Mouse (Mus musculus): ENCODE data around the gene Asic3. TPM values are rescaled to one million over a fixed set of nuclear protein-coding genes. Genes with fewer than 3 reads are reported as not detected.
"Not testable (repeated sequence)": the region's sequence is repeated elsewhere in the genome, so short reads cannot be mapped to it uniquely, and the experiment has no call there.

Gene Asic3
- total RNA-seq, 2 experiments from 2014 or later: 0.12 to 0.22 TPM

DNA sequence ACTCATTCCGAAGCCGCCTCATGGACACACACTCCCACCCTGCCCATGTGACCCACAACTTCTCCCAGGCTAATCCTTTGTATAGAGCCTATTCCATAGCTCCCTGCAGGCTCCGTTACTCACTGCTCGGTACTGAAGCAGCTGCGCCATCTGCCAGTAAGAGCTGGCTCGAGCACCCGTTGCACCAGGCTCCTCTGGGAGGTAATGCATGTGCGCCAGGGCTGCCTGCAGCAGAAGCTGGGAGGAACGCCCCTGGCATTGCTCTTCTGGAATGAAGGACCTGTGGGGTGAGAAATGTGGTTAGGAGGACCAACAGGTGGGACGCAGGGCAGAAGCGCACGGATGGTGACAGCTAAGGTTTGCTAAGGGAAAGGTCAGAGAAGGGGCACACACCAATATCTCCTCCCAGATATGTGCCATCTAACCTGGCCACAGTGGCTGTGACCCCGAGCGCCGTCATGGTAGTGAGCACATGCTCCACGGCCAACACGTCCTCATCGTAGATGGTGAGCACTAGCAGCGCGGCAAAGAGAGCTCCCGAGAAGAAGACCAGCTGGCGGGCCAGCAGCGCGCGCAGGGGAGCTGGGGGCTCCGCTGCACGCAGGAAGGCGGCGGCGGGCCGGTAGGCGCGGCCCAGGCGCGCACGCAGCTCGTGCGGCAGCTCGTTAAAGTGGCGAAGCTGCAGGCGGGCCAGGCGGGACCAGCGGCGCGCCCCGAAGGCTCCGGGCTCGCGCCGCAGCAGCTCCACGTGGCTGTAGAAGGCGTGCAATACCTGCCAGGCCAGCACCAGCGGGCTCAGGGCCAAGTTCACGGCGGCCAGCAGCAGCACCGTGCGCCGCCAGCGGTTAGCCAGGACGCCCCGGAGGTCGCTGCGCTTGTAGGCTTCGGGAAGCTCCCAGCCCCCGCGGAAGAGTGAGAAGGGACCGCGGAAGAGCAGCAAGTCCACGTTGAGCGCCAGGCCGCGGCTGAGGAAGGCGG is 25.6 kb upstream of the Asic3 start:
- peak; percentile 75 to 78 for DNase-seq
- intact Hi-C loops (cut with DNase I): loop anchor here (2.0 kb wide), 1 partner anchor 23 kb away; the partner anchor contains the start of gene Nos3

DNA sequence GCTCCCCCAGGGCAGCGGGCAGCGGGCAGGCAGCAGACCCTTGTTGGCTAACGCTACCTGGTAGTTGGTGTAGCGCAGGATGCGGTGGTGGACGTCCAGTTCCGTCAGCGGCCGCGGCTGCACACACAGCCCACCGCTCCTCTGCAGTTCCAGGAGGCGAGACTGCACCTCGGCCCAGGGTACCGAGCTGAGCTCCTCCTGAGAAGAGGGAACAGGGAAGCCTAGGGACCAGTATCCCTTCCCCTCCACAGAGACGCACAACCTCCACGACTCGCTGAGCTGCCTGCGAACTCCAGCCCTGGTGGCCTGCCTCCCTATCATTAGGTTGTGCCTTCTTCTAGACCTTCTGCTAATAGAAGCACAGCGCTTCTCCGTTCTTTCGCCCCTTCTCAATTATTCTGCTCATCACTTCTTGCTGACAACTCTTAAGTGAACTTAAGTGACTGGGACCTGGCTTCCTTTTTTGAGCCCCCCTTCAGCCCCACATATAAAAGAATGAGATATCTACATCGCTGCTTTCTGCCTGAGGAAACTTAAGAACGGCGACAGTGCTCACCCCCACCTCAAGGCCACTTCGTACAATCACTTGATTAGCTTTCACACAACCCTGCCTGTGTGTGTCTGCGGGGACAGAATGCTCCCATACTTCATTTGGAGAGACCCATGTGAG is 24.8 kb upstream of the Asic3 start:
- no peak for DNase-seq
- intact Hi-C loops (cut with DNase I): no loop called here

DNA sequence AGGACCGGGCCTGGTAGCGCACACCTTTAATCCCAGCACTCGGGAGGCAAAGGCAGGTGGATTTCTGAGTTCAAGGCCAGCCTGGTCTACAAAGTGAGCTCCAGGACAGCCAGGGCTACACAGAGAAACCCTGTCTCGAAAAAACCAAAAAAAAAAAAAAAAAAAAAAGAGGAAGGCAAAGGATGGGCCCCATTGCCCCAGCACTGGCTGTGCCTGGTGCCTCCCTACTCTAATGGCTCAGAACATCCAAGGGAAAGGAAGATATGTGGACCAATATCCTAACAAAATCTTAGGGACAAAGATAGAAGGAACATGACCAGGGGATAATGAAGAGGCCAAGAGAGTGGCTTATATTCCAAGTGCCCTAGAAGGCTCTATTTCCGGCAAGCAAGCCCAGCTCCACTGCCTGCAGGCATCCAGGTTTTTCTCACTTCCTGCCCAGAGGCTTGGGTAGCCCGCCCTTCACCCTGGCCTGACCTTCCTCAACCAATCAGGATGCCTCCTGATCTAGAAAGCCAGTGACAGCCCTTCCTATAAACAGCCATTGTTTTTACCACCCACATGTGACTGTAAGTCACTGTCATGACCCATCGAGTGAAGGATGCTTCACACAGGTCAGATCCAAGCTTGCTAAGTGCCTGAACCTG is 24.1 kb upstream of the Asic3 start:
- DNase-seq: peak; percentile 46 to 61
- intact Hi-C loops (cut with DNase I): no loop called here

DNA sequence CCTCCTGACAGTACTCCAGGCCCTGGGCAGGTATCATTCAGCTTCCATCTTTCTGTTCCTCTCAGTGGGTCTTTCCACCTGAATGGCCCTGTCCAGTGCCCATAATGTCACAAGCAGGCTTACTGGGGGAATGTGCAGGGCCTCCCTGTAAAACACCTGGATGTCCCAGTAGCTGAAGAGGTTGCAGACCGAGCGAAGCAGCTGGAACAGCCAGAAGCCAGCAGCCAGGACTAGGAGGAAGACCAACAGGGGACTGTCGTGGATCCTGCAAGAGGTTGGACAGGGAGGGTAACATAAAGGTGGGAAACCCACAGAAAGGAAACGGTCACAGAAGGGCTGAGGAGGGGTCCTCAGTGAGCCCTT is 23.6 kb upstream of the Asic3 start:
- no peak for DNase-seq
- intact Hi-C loops (cut with DNase I): no loop called here

DNA sequence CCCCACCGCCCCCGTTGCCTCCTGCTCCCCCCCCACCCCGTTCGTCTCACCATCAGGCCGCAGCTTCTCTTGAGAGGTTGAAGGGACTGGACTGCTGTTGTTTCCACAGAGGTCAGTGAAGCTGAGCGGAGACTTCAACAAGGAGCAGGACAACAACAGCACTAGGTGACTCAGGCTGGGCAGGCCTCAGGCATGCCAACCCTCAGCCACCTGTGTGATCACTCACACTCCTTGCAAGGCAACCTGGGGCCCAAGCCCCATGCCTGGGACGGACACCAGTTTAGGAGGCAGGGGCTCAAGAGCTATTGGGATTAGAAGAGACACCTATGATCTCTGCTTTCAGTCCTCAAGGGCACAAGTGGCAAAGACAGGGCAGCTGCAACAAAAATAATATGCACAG is 21.3 kb upstream of the Asic3 start, which contains the start of gene Atg9b:
TSS of gene Atg9b (minus strand) at position 280 of the 400 bp plus-strand sequence.
- intact Hi-C loops (cut with DNase I): loop anchor here (2.0 kb wide), 2 partner anchors 31 to 55 kb away; no protein-coding TSS in a partner anchor
- no peak for DNase-seq

DNA sequence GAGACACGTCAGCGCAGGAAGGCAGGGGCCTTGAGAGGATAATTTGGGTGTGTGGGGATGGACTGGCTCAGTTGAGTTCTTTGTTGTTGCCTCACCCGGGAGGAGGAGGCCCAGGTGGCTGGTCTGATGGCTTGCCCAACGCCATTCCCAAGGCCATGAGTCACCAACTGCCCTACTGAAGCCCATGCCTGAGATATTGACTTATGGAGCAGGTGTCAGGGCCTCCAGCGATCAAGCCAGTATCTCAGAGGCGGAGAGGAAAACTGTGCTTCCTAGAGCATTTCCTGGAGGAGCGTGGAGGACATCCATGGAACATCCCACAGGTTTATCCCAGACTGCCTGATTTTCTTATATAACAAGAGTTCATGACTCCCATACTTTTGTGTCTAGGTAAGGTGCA is 20.5 kb upstream of the Asic3 start:
- DNase-seq: no peak
- intact Hi-C loops (cut with DNase I): loop anchor here (2.0 kb wide), 2 partner anchors 32 to 56 kb away; no protein-coding TSS in a partner anchor

DNA sequence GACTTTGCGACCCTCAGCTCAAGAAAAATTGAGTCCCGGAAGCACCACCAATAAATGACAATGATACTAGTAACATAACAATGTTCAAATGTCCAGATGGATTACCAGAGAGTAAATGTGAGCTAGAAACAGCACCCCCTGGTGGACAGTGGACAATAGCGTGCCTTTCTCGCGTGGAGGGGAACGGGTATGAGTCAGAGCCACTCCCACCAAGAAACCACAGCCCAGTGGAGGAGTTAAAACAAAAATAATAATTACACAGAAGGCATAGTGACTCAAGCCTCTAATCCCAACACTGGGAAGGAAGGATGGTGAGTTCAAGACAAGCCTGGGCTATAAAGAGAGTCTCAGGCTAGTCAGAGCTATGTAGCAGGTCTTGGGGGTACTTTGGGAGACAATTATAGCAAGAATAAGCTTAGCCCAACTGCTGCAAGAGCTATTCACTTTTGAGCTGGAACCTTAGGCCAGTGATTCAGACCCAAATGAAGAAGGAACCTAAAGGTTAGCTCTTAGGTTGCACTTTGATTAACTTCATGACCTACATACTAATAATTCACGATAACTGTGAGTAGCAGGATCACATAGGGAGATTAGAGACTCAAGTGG is 19.7 kb upstream of the Asic3 start, which contains the start of gene Abcb8:
TSS of gene Abcb8 (plus strand) at position 272 of the 606 bp plus-strand sequence.
- intact Hi-C loops (cut with DNase I): loop anchor here (2.0 kb wide), 2 partner anchors 33 to 57 kb away; no protein-coding TSS in a partner anchor
- DNase-seq: peak; percentile 87 to 92

DNA sequence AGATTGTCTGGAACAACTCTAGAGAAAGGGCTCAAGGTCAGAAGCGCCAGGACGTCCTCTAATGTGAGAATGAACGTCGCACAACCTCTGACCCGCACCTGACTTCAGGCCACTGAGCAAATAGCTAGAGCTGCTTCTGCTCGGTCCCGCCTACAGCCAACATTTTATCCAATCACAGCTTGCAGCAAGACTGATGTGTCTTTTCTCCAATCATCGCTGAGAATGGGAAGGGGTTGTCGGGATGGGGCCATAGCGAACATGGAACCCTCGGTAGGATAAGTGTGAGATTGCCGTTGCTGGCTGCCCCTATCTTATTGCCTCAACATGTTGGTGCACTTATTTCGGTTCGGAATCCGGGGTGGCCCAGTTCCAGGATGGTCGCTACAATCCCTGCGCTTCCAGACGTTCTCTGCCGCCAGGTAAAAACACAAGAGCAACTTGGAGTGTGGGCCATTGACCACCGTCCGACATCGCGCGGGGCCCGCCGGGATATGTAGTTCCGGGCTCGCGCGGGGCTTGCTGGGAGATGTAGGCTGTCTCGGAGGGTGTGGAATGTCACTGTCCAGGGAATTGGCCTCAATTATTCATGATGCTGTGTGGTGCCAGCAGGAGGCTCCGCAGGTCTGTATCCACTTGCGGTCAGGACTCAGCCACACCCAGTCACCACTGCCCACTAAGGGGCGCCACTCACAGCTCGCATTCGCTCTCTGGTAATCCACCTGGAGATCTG is 18.9 kb upstream of the Asic3 start:
- intact Hi-C loops (cut with DNase I): loop anchor here (2.0 kb wide), 1 partner anchor 28 kb away; the partner anchor contains the start of genes Cdk5 and Slc4a2
- peak; percentile 97 to 99 for DNase-seq

DNA sequence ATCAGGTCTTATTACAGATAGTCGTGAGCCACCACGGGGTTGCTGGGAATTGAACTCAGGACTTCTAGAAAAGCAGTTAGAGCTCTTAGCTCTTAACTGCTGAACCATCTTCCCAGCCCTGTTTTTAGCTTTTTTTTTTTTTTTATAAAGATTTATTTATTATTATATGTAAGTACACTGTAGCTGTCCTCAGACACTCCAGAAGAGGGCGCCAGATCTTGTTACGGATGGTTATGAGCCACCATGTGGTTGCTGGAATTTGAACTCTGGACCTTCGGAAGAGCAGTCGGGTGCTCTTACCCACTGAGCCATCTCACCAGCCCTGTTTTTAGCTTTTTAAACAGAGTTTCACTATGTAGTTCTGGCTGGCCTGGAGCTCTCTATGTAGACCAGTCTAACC is 16.9 kb upstream of the Asic3 start:
- DNase-seq; intact Hi-C loops (cut with DNase I): not testable (repeated sequence)

DNA sequence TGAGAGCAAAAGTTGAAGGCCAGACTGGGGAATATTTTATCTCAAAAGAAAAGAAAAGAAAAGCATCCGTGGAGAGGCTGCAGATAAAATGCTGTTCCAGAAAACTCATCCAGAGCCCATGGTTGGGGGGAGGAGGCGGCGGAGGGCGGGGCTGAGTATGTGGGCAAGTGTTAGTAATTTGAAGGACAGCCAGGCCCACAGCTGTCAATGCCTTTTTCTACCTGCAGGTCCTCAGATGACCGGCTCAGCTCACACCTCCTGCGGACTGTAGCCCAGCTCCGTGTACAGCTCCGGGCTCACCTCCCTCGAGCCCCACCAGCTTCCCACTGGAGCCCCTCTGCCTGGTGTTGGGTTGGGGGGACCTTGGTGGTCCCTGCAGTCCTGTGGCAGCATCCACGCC is 13.5 kb upstream of the Asic3 start:
- intact Hi-C loops (cut with DNase I): no loop called here
- no peak for DNase-seq

DNA sequence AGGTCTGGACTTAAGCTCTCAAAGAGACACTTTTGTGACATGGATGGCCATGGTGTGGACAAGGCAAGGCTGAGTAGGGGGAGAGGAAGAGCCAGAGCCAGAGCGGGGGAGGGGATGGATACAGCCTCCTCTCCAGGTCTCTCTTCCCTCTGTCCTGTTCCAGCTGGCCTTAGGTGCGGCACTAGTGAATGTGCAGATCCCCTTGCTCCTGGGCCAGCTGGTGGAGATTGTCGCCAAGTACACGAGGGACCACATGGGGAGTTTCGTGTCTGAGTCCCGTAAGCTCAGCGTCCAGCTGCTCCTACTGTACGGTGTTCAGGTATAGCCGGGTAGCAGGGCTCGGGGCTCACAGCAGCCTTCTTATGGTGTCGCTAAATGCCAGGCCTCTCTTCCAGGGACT is 12.8 kb upstream of the Asic3 start:
- intact Hi-C loops (cut with DNase I): no loop called here
- DNase-seq: no peak

DNA sequence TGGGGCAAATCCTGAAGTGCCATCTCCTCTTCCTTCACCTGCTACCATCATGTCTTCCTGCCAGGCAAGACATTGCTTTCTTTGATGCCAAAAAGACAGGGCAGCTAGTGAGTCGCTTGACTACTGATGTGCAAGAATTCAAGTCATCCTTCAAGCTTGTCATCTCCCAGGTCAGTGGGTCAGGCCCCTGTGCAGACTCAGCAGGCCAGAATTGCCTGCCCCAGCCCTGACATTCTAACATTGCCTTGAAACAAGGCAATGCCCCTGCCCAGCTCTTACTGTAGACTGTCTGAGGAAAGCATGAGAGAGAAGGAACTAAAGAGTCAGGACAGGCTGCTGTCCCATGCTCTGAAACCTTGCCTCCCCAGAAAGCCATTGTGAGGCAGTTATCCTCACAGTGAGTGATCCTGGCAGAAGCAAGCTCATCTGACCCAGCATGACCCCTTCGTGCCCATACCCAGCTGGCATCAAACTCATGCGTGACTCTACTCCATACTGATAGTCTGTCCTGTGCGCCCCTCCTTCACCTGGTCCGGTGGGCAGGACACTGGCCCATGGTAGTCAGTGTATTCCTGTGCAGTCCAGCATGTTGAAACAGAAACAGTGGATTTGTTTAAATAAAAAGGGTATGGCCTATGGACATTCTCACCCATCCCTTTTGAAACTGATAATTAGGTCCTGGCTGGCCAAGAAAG is 12.1 kb upstream of the Asic3 start:
- DNase-seq: no peak
- intact Hi-C loops (cut with DNase I): no loop called here

DNA sequence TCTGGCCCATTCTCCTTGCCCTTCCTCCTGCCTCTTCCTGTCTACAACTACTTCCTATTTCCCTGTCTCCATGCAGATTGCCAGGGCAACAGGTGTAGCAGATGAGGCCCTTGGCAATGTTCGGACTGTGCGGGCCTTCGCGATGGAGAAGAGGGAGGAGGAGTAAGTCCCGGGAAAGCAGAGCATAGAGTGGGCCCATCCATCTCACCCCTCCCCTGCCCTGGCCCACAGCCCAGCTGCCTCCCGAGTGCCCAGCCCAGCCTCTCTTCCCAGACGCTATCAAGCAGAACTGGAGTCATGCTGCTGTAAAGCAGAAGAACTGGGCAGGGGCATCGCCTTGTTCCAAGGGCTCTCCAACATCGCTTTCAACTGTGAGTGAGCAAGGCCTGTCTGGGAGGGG is 11.2 kb upstream of the Asic3 start:
- intact Hi-C loops (cut with DNase I): no loop called here
- peak; percentile 41 to 50 for DNase-seq

DNA sequence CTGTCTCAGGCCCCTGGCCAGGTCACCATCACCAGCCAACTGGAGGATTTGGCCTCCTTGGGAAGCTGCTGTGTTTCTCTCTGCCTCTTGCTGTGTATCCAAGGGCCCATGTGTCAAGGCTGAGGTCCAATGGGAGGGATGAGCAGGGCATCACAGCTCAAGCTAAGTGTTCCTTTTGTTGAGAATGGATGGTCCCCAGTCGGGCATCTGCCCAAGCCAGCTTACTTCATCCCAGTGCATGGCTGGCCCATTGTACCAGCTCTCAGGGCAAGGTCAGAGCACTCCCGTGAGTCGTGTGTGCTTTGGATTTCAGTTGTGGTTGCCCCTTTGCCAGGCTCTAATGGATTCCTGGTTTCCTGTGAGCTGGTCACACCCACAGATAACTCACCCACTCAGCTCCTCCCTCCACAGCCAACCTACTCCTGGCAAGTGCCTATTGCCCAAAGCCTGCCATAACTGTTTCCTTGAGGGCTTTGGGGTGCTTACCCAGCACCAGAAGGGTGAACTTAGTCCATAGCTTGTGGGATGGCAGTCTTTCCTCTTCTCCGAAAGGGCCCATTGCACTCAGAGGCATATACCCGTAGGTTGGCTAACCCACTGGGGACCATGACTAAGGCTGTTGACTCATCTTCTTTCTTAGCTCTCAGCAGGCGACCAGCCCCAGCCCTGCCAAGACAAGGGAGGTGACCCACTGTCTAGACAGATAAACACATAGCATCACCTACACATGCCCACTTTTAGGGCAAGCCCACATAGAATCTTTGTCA is 8.4 kb upstream of the Asic3 start:
- intact Hi-C loops (cut with DNase I): no loop called here

DNA sequence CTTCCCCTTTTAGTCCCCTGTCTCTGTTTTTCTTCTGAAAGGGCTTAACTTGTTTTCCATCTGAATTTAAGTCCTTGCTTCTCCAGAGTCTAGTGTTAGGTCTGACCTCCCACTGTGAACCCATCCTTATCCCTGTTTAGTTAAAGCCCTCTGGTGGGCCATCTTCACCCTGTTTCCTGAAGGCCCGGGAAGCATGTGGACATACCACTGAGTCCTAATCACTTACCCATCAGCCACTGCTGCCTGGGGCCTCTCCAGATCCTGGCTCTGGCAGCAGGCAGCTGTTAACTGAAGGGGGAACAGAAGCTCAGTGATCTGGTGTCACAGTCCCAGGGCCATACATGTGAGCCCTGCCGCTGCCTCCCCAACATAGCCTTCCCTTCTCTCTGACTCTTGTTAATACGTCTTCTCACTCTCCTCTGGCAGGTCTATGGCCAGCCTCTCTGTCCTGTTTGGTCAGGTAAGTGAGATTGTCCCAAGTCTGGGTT is 7.8 kb upstream of the Asic3 start:
- intact Hi-C loops (cut with DNase I): no loop called here
- no peak for DNase-seq

More for the DNA sequence above, 8.4 kb upstream of the Asic3 start:
- DNase-seq: no peak

DNA sequence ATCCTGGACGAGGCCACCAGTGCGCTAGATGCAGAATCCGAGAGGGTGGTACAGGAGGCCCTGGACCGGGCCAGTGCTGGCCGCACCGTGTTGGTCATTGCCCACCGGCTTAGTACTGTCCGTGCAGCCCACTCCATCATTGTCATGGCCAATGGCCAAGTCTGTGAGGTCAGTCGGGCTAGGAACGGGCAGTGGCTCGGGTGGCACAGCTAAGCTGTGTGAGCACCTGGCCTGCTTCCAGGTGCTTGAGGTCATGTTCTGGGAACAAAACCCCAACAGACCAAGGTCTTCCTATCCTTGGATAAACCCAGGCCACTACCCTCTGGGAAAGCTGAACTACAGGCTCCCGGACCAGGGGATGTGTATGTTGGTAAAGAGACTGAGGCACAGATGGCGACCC is 4.5 kb upstream of the Asic3 start:
- DNase-seq: peak; percentile 51 to 52
- intact Hi-C loops (cut with DNase I): no loop called here

DNA sequence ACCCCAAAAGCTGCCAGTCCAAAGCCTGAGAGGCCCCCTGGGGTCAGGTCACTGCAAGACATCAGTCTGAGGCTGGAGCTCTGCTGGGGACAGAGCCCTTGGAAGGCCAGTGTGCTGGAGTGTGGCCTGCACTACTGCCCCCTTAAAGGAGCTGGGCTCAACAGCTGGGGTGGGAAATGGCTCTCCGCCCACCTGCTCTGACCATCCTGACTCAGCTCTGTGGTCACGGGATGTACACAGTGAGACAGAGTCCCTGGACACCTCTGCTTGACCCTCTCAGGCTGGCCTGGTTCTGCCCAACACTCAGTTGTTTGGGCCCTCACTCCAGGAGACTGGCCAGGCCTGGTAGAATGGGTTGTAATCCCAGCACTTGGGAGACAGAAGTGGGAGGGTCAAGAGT is 3.7 kb upstream of the Asic3 start:
- DNase-seq: no peak
- intact Hi-C loops (cut with DNase I): no loop called here

DNA sequence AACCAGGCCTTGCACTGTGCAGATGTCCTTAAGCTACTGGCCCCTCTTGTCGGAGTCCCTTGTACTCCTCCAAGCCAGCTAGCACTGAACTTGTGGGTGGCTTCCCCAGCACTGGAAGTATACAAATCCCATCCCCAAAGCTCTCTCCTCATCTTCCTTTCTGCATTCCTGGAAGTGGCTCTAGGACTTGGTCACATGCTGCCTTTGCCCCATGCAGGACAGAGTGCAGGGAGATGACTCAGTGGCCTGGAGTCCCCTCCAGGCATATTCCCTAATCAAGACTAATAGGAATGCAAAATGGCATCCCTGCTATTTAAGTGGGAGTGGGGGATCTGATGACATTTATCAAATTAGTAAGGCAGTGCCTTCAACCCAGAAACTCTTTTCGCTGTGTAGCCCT is 1.1 kb upstream of the Asic3 start:
- DNase-seq: no peak
- intact Hi-C loops (cut with DNase I): no loop called here
